Mouse (Mus musculus) lung, postnatal 4 days (tissue): ENCODE measurements around the gene Nagk.
"Not testable (repeated sequence)": the region's sequence is repeated elsewhere in the genome, so short reads cannot be mapped to it uniquely, and the experiment has no call there.

Experiments used
- DNase-seq, 2 experiments: peaks; one replicate each; pipeline ENCODE4 v3.0.0; 2021

Nagk gene

GRCm38 (mm10) chr6:83818996-83819395 lies 24.2 kb downstream of the Nagk start:
- no peak for DNase-seq

GRCm38 (mm10) chr6:83820727-83821515 lies 26.1 kb downstream of the Nagk start:
- no peak for DNase-seq

GRCm38 (mm10) chr6:83821856-83822255 lies 27.1 kb downstream of the Nagk start:
- DNase-seq = no peak

- no peak for DNase-seq
Measured at GRCm38 (mm10) chr6:83830941-83831605, 36.3 kb downstream of the Nagk start.

- DNase-seq = peak; percentile 98
Measured at GRCm38 (mm10) chr6:83831606-83832123, 36.9 kb downstream of the Nagk start, which contains the start of gene Paip2b. Gene Paip2b (minus strand): TSS chr6:83831741.

- not testable (repeated sequence) for DNase-seq
Measured at GRCm38 (mm10) chr6:83832393-83832792, 37.6 kb downstream of the Nagk start.

- DNase-seq = no peak
Measured at GRCm38 (mm10) chr6:83836826-83837225, 42.0 kb downstream of the Nagk start.

GRCm38 (mm10) chr6:83838046-83838445 lies 43.3 kb downstream of the Nagk start:
- no peak for DNase-seq

GRCm38 (mm10) chr6:83840086-83840485 lies 45.3 kb downstream of the Nagk start:
- DNase-seq = no peak

- DNase-seq = no peak
Measured at GRCm38 (mm10) chr6:83844913-83845312, 50.1 kb downstream of the Nagk start.

- no peak for DNase-seq
Measured at GRCm38 (mm10) chr6:83846141-83846540, 51.4 kb downstream of the Nagk start.

- no peak for DNase-seq
Measured at GRCm38 (mm10) chr6:83849446-83849845, 54.7 kb downstream of the Nagk start.
